Mouse (Mus musculus) hindbrain, postnatal 0 days (tissue): Measurements from ENCODE around the gene Ppp4r3a. TPM values are rescaled to one million over a fixed set of nuclear protein-coding genes. Genes with fewer than 3 reads are reported as not detected.

Source experiments
- ATAC-seq: fragments of 200-750 bp; cut with Nextera tagmentation; 2 replicates; pipeline ENCODE4 v1.8.0; 2017; ENCODE audit warnings: mild to moderate bottlenecking, moderate TSS enrichment, moderate library complexity
- DNase-seq: peaks from one replicate; pipeline ENCODE4 v3.0.0-alpha.2; 2015; ENCODE audit warnings: low spot score
- H3K27ac ChIP-seq: fragments of 300-500 bp; sonication (generic); 2 replicates; pipeline ENCODE4 v1.5.1; 2014; ENCODE audit warnings: mild to moderate bottlenecking
- H3K27me3 ChIP-seq: fragments of 300-500 bp; sonication (generic); 2 replicates; pipeline ENCODE4 v1.6.1; 2014; ENCODE audit warnings: low read length, mixed read lengths; ENCODE audit not compliant: insufficient read depth
- H3K36me3 ChIP-seq: fragments of 300-500 bp; sonication (generic); 2 replicates; pipeline ENCODE4 v1.6.1; 2014; ENCODE audit warnings: low read length, mixed read lengths; ENCODE audit not compliant: insufficient read depth
- H3K4me1 ChIP-seq: fragments of 300-500 bp; sonication (generic); 2 replicates; pipeline ENCODE4 v1.6.1; 2014; ENCODE audit warnings: antibody characterized with exemption, low read length, mixed read lengths; ENCODE audit not compliant: insufficient read depth
- H3K4me2 ChIP-seq: fragments of 300-500 bp; sonication (generic); 2 replicates; pipeline ENCODE4 v1.6.1; 2014; ENCODE audit warnings: low read depth, mild to moderate bottlenecking, low read length, moderate library complexity, mixed read lengths
- H3K4me3 ChIP-seq: fragments of 300-500 bp; sonication (generic); 2 replicates; pipeline ENCODE4 v1.5.1; 2014; ENCODE audit warnings: low read length
- H3K9ac ChIP-seq: fragments of 300-500 bp; sonication (generic); replicated peaks from 2 replicates; pipeline ENCODE4 v1.6.1; 2014; ENCODE audit warnings: mild to moderate bottlenecking, low read length, moderate library complexity, mixed read lengths
- H3K9me3 ChIP-seq: fragments of 300-500 bp; sonication (generic); 2 replicates; pipeline ENCODE4 v1.6.1; 2016; ENCODE audit warnings: low read length, mixed read lengths
- CTCF ChIP-seq: IDR thresholded peaks from 2 replicates; pipeline ENCODE4 v1.5.1; 2016; ENCODE audit warnings: antibody characterized with exemption, control low read depth, low read depth
- WGBS: fragments of 180-500 bp; shearing (Covaris S2); extraction: QIAGEN DNeasy Blood & Tissue Kit; methylation state at CpG from one replicate; pipeline ENCODE4 v1.1.7; 2014; 5-methylcytosine and 5-hydroxymethylcytosine counted together
- polyA plus RNA-seq: library from polyadenylated mRNA; unstranded; fragments of >200 nt; fragmentation: Nextera tagmentation; extraction: Ambion mirVana; gene quantifications from 2 replicates; pipeline ENCODE4 v1.2.1, GENCODE M21; 2015
- total RNA-seq: library from RNA; depleted of rRNA; stranded (reverse); fragments of >200 nt; gene quantifications from 2 replicates; pipeline ENCODE4 v1.2.3, GENCODE M21; 2014

Gene Ppp4r3a
- total and polyA plus RNA-seq, 2 experiments from 2014 or later: 16.3 to 28.9 TPM

GRCm38 (mm10) chr12:101082296-101083075, 1.0 kb downstream of the Ppp4r3a start:
- Histone ChIP-seq H3K4me2 (peak overlapping the region; percentile 76), H3K9me3 (no peaks in the 10 kb centered on the region), H3K27ac (peak overlapping the region; percentile 99), H3K36me3 (no peaks in the 10 kb centered on the region), H3K4me3 (peak overlapping the region; percentile 94), H3K4me1 (peaks cover 6% of the 10 kb centered on the region; the same call in 1 of the 2 replicates), H3K27me3 (no peaks in the 10 kb centered on the region), H3K9ac (peak overlapping the region; percentile 95)
- TF ChIP-seq CTCF: no peak
- DNase-seq (peak; percentile 13), ATAC-seq (peak; percentile 8)
- under 1% methylated on average over 52 of the region's 69 CpGs for WGBS

GRCm38 (mm10) chr12:101077955-101078354, 5.5 kb downstream of the Ppp4r3a start:
- H3K36me3 ChIP-seq: no peaks in the 10 kb centered on the region
- DNase-seq (no peak), ATAC-seq (no peak)
- H3K4me2 ChIP-seq: no peak overlapping the region
- no peaks in the 10 kb centered on the region for H3K9me3 ChIP-seq
- no peak for TF ChIP-seq CTCF
- H3K27ac ChIP-seq: no peak overlapping the region
- 0 out of 2 replicates have a peak, but pooled peaks cover 6% of the 10 kb centered on the region for H3K4me1 ChIP-seq
- H3K9ac ChIP-seq: no peak overlapping the region
- no peak overlapping the region for H3K4me3 ChIP-seq
- H3K27me3 ChIP-seq: no peaks in the 10 kb centered on the region

- Histone ChIP-seq H3K4me1 (no peaks in the 10 kb centered on the region), H3K9ac (no peak overlapping the region), H3K36me3 (no peaks in the 10 kb centered on the region), H3K27ac (no peak overlapping the region), H3K9me3 (no peaks in the 10 kb centered on the region), H3K4me3 (no peak overlapping the region), H3K4me2 (no peak overlapping the region), H3K27me3 (no peaks in the 10 kb centered on the region)
- no peak for TF ChIP-seq CTCF
- ATAC-seq (no peak), DNase-seq (no peak)
- WGBS: 93% methylated on average over 3 of the region's 3 CpGs
These were observed 8.1 kb downstream of the Ppp4r3a start for GRCm38 (mm10) chr12:101075433-101075832.

- Histone ChIP-seq H3K27me3 (no peaks in the 10 kb centered on the region), H3K27ac (no peak overlapping the region), H3K4me1 (no peaks in the 10 kb centered on the region), H3K36me3 (no peaks in the 10 kb centered on the region), H3K4me2 (no peak overlapping the region), H3K4me3 (no peak overlapping the region), H3K9ac (no peak overlapping the region), H3K9me3 (no peaks in the 10 kb centered on the region)
- no peak for TF ChIP-seq CTCF
- 89% methylated on average over 4 of the region's 4 CpGs for WGBS
- ATAC-seq (no peak), DNase-seq (no peak)
These were observed 8.6 kb downstream of the Ppp4r3a start for GRCm38 (mm10) chr12:101074821-101075429.

- TF ChIP-seq CTCF: no peak
These were observed 13.7 kb downstream of the Ppp4r3a start for GRCm38 (mm10) chr12:101069813-101070212.

GRCm38 (mm10) chr12:101066329-101066728, 17.2 kb downstream of the Ppp4r3a start:
- no peak for TF ChIP-seq CTCF

More at GRCm38 (mm10) chr12:101069813-101070212, 13.7 kb downstream of the Ppp4r3a start:
- H3K27ac ChIP-seq: no peak overlapping the region
- no peaks in the 10 kb centered on the region for H3K36me3 ChIP-seq
- no peaks in the 10 kb centered on the region for H3K27me3 ChIP-seq
- no peaks in the 10 kb centered on the region for H3K9me3 ChIP-seq
- WGBS: 92% methylated on average over 1 of the region's 1 CpGs
- no peak for ATAC-seq
- no peak overlapping the region for H3K4me3 ChIP-seq
- no peak overlapping the region for H3K4me2 ChIP-seq
- no peak overlapping the region for H3K9ac ChIP-seq
- H3K4me1 ChIP-seq: no peaks in the 10 kb centered on the region
- no peak for DNase-seq

GRCm38 (mm10) chr12:101039956-101040355, 43.5 kb downstream of the Ppp4r3a start:
- ATAC-seq: no peak
- no peak overlapping the region for H3K4me2 ChIP-seq
- no peaks in the 10 kb centered on the region for H3K9me3 ChIP-seq
- no peaks in the 10 kb centered on the region for H3K4me1 ChIP-seq
- no peak overlapping the region for H3K27ac ChIP-seq
- H3K27me3 ChIP-seq: no peaks in the 10 kb centered on the region
- no peak for DNase-seq
- H3K4me3 ChIP-seq: no peak overlapping the region
- peaks cover 35% of the 10 kb centered on the region for H3K36me3 ChIP-seq
- TF ChIP-seq CTCF: no peak
- H3K9ac ChIP-seq: no peak overlapping the region

More at GRCm38 (mm10) chr12:101066329-101066728, 17.2 kb downstream of the Ppp4r3a start:
- Histone ChIP-seq H3K9me3 (no peaks in the 10 kb centered on the region), H3K27me3 (no peaks in the 10 kb centered on the region), H3K4me1 (no peaks in the 10 kb centered on the region), H3K27ac (no peak overlapping the region), H3K4me3 (no peak overlapping the region), H3K9ac (no peak overlapping the region), H3K4me2 (no peak overlapping the region), H3K36me3 (peaks cover 16% of the 10 kb centered on the region; the same call in 1 of the 2 replicates)
- ATAC-seq (no peak), DNase-seq (peak; percentile 4)
- WGBS: 78% methylated on average over 1 of the region's 1 CpGs
